Mouse (Mus musculus) B cell, adult (primary cell): ENCODE data around the gene Pclaf. TPM values are rescaled to one million over a fixed set of nuclear protein-coding genes. Genes with fewer than 3 reads are reported as not detected.

Source experiments
- total RNA-seq: library from RNA; stranded (reverse); gene quantifications from 4 replicates; pipeline ENCODE4 v1.2.4, GENCODE M21; 2023; ENCODE audit not compliant: inconsistent age

Gene Pclaf
- 3.9 to 6.1 TPM (median 4.7 TPM) in 4 replicates for total RNA-seq

DNA sequence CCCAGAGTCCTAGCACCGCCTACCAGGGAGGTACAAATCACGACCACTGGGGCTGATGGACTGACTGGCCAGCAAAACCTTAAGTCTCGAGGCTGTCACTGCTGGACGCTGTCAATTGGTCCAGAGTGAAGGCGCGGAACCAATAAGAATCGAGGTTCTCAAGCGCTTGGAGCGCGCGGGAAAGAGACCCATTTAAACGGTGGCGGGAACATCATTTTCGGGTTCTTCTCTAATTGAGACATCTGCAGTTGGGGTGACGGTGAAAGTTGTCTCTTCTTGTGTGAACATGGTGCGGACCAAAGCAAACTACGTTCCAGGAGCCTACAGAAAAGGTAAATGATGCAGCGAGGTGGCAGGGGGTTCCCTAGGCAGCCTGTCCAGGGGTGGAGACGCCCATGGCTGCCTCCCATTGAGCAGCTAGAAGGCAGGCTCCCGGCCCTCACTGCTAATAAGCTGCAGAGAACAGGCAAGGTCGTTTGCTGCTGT lies at the start of gene Pclaf:
TSS of gene Pclaf (plus strand) at position 95 of the 486 bp plus-strand sequence.

DNA sequence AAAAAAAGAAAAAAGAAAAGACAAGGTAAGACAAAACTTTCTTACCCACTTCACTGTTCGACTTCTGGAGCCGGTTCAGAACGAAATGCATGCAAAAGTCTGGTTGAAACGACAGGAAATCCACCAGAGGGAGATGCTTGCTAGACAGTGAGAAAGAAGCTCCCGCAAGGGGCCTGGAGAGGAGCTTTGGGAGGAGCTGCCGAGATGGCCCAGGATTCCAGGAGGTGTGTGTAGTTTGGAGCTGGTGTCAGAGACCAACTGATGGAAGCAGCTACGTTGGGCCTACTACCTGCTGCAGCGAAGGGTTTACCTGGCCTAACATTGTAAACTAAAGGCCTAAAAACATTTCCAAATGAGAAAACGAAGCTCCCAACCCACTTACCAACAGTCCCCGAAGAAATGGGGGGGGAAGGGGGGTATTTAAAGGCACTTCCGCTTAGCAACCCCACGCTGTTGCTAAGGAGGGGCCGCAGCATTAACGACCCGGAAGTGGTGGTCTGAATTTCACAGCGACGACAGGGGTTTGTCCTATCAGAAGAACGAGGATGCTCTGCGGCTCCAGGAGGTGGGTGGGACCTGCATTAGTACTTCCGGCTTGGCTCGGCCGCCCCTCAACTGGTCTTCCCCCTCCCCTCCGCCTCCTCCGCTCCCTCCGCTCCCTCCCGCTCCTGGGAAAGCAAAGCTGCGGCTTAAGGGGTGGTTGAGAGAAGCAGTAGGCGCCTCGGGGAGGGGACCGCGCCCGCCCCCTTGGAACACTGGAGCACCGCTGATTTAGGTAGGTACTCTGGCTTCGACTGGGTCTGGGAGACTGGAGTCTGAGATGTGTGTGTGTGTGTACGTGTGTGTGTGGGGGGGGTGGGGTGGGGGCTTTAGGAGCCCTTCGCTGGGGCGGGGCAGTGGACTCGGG lies 18.6 kb downstream of the Pclaf start, which contains the start of the genes Trip4 and Csnk1g1:
TSS of gene Trip4 (minus strand) at position 401 of the 907 bp plus-strand sequence.
TSS of gene Csnk1g1 (plus strand) at position 531 of the 907 bp plus-strand sequence.

Other genes with a start within 250 kb of the Pclaf start
- gene Oaz2, start 222.2 kb upstream of the Pclaf start, total RNA-seq = 20.8 to 34.0 TPM (median 28.4 TPM) in 4 replicates
- 15.5 to 24.3 TPM (median 19.7 TPM) in 4 replicates for gene Zfp609, start 62.7 kb upstream of the Pclaf start, total RNA-seq
- 23.7 to 29.2 TPM (median 24.9 TPM) in 4 replicates for gene Trip4, start 18.6 kb downstream of the Pclaf start, total RNA-seq
- gene Csnk1g1, start 18.7 kb downstream of the Pclaf start, total RNA-seq = 44.0 to 48.6 TPM (median 46.7 TPM) in 4 replicates
- 231 to 244 TPM (median 232 TPM) in 4 replicates for gene Ppib, start 170.0 kb downstream of the Pclaf start, total RNA-seq
- 0.51 to 1.3 TPM (median 0.76 TPM) in 4 replicates for gene Snx22, start 179.5 kb downstream of the Pclaf start, total RNA-seq
- 87.1 to 94.3 TPM (median 90.0 TPM) in 4 replicates for gene Snx1, start 236.3 kb downstream of the Pclaf start, total RNA-seq
- 40.8 to 47.2 TPM (median 45.3 TPM) in 4 replicates for gene Ciao2a, start 236.4 kb downstream of the Pclaf start, total RNA-seq